Mouse (Mus musculus) ES-Bruce4 (cell line): Measurements from ENCODE around the gene Acot11. TPM values are rescaled to one million over a fixed set of nuclear protein-coding genes. Genes with fewer than 3 reads are reported as not detected.
"Not testable (repeated sequence)": the region's sequence is repeated elsewhere in the genome, so short reads cannot be mapped to it uniquely, and the experiment has no call there.

ENCODE experiments used
- H3K27ac ChIP-seq: 2 replicates; pipeline ENCODE4 v1.5.1; 2012; ENCODE audit warnings: low read length, inconsistent platforms; ENCODE audit not compliant: insufficient read depth
- H3K27me3 ChIP-seq: 2 replicates; pipeline ENCODE4 v1.6.1; 2012; ENCODE audit warnings: mild to moderate bottlenecking, low read length, inconsistent platforms; ENCODE audit not compliant: control insufficient read depth, poor library complexity, insufficient read depth, severe bottlenecking
- H3K36me3 ChIP-seq: 2 replicates; pipeline ENCODE4 v1.6.1; 2012; ENCODE audit warnings: inconsistent platforms, mild to moderate bottlenecking, low read length, moderate library complexity; ENCODE audit not compliant: control insufficient read depth, poor library complexity, insufficient read depth, severe bottlenecking
- H3K4me1 ChIP-seq: one replicate; pipeline ENCODE4 v1.8.1; 2011; ENCODE audit warnings: low read length; ENCODE audit not compliant: control insufficient read depth, insufficient read depth
- H3K4me3 ChIP-seq: 2 replicates; pipeline ENCODE4 v1.5.1; 2011; ENCODE audit warnings: low read depth, mild to moderate bottlenecking, low read length
- H3K9ac ChIP-seq: 2 replicates; pipeline ENCODE4 v1.6.1; 2012; ENCODE audit warnings: low read depth, mild to moderate bottlenecking, inconsistent platforms; ENCODE audit not compliant: poor library complexity, severe bottlenecking
- H3K9me3 ChIP-seq: replicated peaks from 2 replicates; pipeline ENCODE4 v1.6.1; 2012; ENCODE audit warnings: mild to moderate bottlenecking, low read length, inconsistent platforms; ENCODE audit not compliant: control insufficient read depth, poor library complexity, insufficient read depth, severe bottlenecking
- CTCF ChIP-seq: IDR thresholded peaks from one replicate; pipeline ENCODE4 v1.8.1; 2011; ENCODE audit warnings: low read depth, low read length
- EP300 ChIP-seq: IDR thresholded peaks from 2 replicates; pipeline ENCODE4 v1.6.1; 2011; ENCODE audit warnings: low read depth, low read length; ENCODE audit not compliant: insufficient read depth
- POLR2A ChIP-seq: IDR thresholded peaks from one replicate; pipeline ENCODE4 v1.8.1; 2011; ENCODE audit warnings: low read length; ENCODE audit not compliant: insufficient read depth
- polyA plus RNA-seq: library from polyadenylated mRNA; stranded (reverse); fragments of >200 nt; gene quantifications from 2 replicates; pipeline ENCODE4 v1.2.4, GENCODE M21; 2011; ENCODE audit warnings: low read depth; ENCODE audit not compliant: missing spikeins, insufficient read depth, insufficient read length

The Acot11 gene
- polyA plus RNA-seq, 1 experiment, result 3.8 TPM

GRCm38 (mm10) chr4:106776998-106777397 lies 27.8 kb downstream of the Acot11 start:
- no peaks in the 10 kb centered on the region for H3K4me1 ChIP-seq

GRCm38 (mm10) chr4:106775767-106776166 lies 29.0 kb downstream of the Acot11 start:
- not testable (repeated sequence) for H3K27me3 ChIP-seq, H3K4me3 ChIP-seq, H3K4me1 ChIP-seq, H3K9ac ChIP-seq, H3K9me3 ChIP-seq, H3K36me3 ChIP-seq, H3K27ac ChIP-seq

More at GRCm38 (mm10) chr4:106776998-106777397, 27.8 kb downstream of the Acot11 start:
- no peak for TF ChIP-seq EP300
- Histone ChIP-seq H3K27ac (no peak overlapping the region), H3K4me3 (no peak overlapping the region), H3K27me3 (no peaks in the 10 kb centered on the region), H3K36me3 (no peaks in the 10 kb centered on the region), H3K9ac (no peak overlapping the region), H3K9me3 (no peaks in the 10 kb centered on the region)

GRCm38 (mm10) chr4:106772558-106772957 lies 32.2 kb downstream of the Acot11 start:
- no peak overlapping the region for H3K27ac ChIP-seq

GRCm38 (mm10) chr4:106769306-106769705 lies 35.5 kb downstream of the Acot11 start:
- Histone ChIP-seq H3K4me1 (no peaks in the 10 kb centered on the region), H3K9me3 (no peaks in the 10 kb centered on the region), H3K27me3 (no peaks in the 10 kb centered on the region), H3K4me3 (no peak overlapping the region), H3K27ac (no peak overlapping the region), H3K36me3 (no peaks in the 10 kb centered on the region), H3K9ac (no peak overlapping the region)
- TF ChIP-seq POLR2A (no peak), EP300 (no peak), CTCF (no peak)

More at GRCm38 (mm10) chr4:106772558-106772957, 32.2 kb downstream of the Acot11 start:
- TF ChIP-seq EP300 (no peak), CTCF (no peak), POLR2A (no peak)
- H3K36me3 ChIP-seq, result no peaks in the 10 kb centered on the region
- H3K9ac ChIP-seq, result no peak overlapping the region
- H3K9me3 ChIP-seq, result no peaks in the 10 kb centered on the region
- H3K4me1 ChIP-seq, result no peaks in the 10 kb centered on the region
- no peaks in the 10 kb centered on the region for H3K27me3 ChIP-seq
- H3K4me3 ChIP-seq, result no peak overlapping the region

GRCm38 (mm10) chr4:106764166-106764565 lies 40.6 kb downstream of the Acot11 start:
- H3K36me3 ChIP-seq, result no peaks in the 10 kb centered on the region
- no peaks in the 10 kb centered on the region for H3K4me1 ChIP-seq
- H3K9ac ChIP-seq, result no peak overlapping the region
- H3K9me3 ChIP-seq, result no peaks in the 10 kb centered on the region
- H3K4me3 ChIP-seq, result no peak overlapping the region
- no peak overlapping the region for H3K27ac ChIP-seq
- no peaks in the 10 kb centered on the region for H3K27me3 ChIP-seq
- TF ChIP-seq EP300, result no peak
- no peak for TF ChIP-seq POLR2A
- no peak for TF ChIP-seq CTCF

- Histone ChIP-seq H3K9ac (no peak overlapping the region), H3K4me1 (no peaks in the 10 kb centered on the region), H3K9me3 (no peaks in the 10 kb centered on the region), H3K4me3 (no peak overlapping the region), H3K36me3 (no peaks in the 10 kb centered on the region), H3K27ac (no peak overlapping the region), H3K27me3 (no peaks in the 10 kb centered on the region)
- no peak for TF ChIP-seq POLR2A
- TF ChIP-seq CTCF, result no peak
- TF ChIP-seq EP300, result no peak
These were observed 53.1 kb downstream of the Acot11 start for GRCm38 (mm10) chr4:106751726-106752125.

GRCm38 (mm10) chr4:106749699-106750098 lies 55.1 kb downstream of the Acot11 start:
- no peak overlapping the region for H3K9ac ChIP-seq
- no peak overlapping the region for H3K4me3 ChIP-seq
- H3K9me3 ChIP-seq, result no peaks in the 10 kb centered on the region
- H3K4me1 ChIP-seq, result no peaks in the 10 kb centered on the region
- no peak overlapping the region for H3K27ac ChIP-seq
- H3K27me3 ChIP-seq, result no peaks in the 10 kb centered on the region
- TF ChIP-seq CTCF (peak; percentile 73), EP300 (0 out of 2 replicates have a peak, but pooled peaks have one; percentile 24), POLR2A (no peak)
- H3K36me3 ChIP-seq, result no peaks in the 10 kb centered on the region
